Mouse (Mus musculus) G1E-ER4 (cell line): ENCODE data around the gene Pnpla6. TPM values are rescaled to one million over a fixed set of nuclear protein-coding genes. Genes with fewer than 3 reads are reported as not detected.

Experiments used
- GATA1 ChIP-seq: IDR thresholded peaks from one replicate; pipeline ENCODE4 v1.8.0; 2012; ENCODE audit warnings: low read length, inconsistent platforms
- polyA plus RNA-seq: library from polyadenylated mRNA; stranded (reverse); fragments of >175 nt; gene quantifications from 2 replicates; pipeline ENCODE4 v1.2.3, GENCODE M21; 2012

The Pnpla6 gene
- polyA plus RNA-seq, 1 experiment = 24.6 TPM

GRCm38 (mm10) chr8:3536053-3536841 is 21.1 kb downstream of the Pnpla6 start:
- no peak for TF ChIP-seq GATA1

DNA sequence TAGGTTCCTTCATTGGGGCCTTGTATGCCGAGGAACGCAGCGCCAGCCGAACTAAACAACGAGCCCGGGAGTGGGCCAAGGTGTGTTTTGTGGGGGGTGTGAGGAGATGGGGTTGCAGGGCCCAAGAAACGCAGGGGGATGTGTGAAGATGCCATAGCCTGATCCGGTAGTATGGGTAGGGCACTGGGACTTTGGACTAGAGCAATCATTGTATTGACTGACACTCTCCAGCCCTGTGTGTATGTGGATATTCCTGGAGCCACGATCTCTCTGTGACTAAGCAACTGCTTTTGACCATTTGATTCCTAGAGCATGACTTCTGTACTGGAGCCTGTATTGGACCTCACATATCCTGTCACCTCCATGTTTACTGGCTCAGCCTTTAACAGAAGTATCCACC is 21.8 kb downstream of the Pnpla6 start:
- TF ChIP-seq GATA1 = no peak

DNA sequence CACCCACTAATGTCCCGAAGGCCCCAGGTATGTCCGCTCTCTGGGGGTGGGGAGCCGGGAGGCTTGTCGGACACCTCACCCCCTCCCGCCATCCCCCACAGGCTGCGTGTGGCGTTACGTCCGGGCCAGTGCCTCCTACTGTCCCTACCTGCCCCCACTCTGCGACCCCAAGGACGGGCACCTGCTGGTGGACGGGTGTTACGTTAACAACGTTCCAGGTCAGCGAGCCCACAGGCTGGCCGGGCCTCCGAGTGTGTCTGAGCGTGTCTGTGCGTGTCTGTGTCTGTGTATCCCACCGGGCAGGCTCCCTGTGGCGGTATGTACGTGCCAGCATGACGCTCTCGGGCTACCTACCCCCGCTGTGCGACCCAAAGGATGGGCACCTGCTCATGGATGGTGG is 22.5 kb downstream of the Pnpla6 start:
- no peak for TF ChIP-seq GATA1

DNA sequence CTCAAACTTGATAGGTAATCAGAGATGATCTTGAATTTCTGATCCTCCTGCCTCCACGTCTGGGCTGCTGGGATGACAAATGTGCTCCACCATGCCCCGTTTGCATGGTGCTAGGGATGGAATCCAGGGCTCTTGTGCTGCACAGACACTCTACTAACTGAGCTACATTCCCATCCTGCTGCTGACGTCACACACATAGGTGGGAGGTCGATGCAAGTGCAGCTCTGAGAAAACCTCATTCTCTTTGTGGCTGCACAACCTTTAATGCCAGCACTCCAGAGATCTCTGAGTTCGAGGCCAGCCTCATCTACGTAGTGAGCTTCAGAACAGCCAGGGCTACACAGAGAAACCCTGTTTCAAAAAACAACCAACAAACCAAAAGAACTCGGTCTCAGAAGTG is 24.0 kb downstream of the Pnpla6 start:
- TF ChIP-seq GATA1 = no peak

DNA sequence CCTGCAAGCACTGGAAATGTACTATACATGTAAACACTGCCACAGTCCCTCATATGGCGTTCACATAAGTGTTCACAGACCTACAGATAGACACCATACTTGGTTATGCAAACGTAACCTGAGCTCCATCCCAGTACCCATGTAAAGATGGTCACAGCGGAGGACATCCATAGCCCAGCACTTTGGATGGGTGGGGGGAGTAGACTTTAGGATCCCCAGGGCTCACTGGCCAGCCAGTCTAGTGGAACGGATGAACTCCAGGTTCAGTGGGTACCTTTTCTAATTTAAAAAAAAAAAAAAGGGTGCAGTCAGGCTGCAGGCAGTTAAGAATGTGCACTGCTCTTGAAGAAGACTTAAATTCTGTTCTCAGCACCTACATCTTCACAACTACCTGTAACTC is 24.9 kb downstream of the Pnpla6 start:
- no peak for TF ChIP-seq GATA1

- no peak for TF ChIP-seq GATA1
Observed at GRCm38 (mm10) chr8:3546511-3546910, 31.3 kb downstream of the Pnpla6 start.

GRCm38 (mm10) chr8:3552240-3552639 is 37.1 kb downstream of the Pnpla6 start:
- no peak for TF ChIP-seq GATA1

GRCm38 (mm10) chr8:3556114-3556513 is 40.9 kb downstream of the Pnpla6 start:
- no peak for TF ChIP-seq GATA1

DNA sequence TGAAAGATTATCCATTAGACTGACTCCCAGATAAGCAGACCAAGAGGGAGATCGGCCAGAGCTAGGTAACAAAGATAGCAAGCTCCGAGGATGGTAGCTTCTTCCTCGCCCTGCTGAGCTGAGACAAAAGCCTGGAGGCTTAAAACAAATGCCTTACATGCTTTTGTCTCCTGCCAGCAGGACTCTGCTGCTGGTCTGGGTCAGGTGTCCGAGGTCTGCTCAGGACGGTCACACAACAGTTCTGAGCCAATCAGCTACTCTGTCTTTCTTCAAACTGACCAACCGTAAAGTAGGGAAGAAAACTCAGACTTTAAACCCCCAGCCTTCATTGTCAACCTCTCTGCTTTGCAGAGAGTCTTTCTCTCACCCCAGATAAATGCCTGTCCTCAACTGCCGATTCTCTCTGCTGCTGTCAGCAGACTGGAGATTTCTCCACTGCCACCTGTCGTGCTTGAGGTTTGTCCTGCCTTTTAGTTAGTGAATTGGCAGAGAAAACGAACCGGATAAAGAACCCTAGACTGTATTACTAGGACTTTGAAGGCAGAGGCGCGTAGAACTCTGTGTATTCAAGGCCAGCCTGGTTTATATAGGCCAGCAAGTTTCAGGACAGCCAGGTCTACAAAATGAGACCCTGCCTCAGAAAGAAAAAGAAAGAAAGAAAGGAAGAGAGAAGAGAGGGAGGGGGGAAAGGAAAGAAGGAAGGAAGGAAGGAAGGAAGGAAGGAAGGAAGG is 52.6 kb downstream of the Pnpla6 start, which contains the start of gene C330021F23Rik:
Gene C330021F23Rik (plus strand): TSS at position 350 of the 731 bp plus-strand sequence.
- TF ChIP-seq GATA1 = no peak

- no peak for TF ChIP-seq GATA1
Observed at GRCm38 (mm10) chr8:3568378-3568777, 53.2 kb downstream of the Pnpla6 start.

GRCm38 (mm10) chr8:3569784-3570183 is 54.6 kb downstream of the Pnpla6 start:
- TF ChIP-seq GATA1 = no peak

DNA sequence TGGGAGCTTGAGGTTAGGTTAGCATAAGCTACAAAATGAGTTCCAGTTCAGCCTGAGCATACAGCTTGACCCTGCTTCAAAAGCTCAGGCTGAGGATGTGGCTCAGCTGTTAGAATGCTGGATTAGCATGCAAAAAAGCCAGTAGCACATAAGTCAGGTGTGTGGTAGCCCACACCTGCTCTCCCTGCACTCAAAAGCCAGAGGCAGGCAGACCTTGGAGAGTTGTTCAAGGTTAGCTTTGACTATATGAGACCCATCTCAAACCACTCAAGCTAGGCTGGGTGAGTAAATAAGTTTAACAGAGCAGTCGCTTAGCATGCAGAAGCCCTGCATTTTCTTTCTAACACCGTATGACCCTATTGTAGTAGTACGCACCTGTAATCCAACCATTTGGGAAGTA is 59.4 kb downstream of the Pnpla6 start:
- TF ChIP-seq GATA1 = no peak

- no peak for TF ChIP-seq GATA1
Observed at GRCm38 (mm10) chr8:3576211-3576960, 61.2 kb downstream of the Pnpla6 start.

- no peak for TF ChIP-seq GATA1
Observed at GRCm38 (mm10) chr8:3579390-3580364, 64.5 kb downstream of the Pnpla6 start.

- TF ChIP-seq GATA1 = no peak
Observed at GRCm38 (mm10) chr8:3586452-3586851, 71.3 kb downstream of the Pnpla6 start.

DNA sequence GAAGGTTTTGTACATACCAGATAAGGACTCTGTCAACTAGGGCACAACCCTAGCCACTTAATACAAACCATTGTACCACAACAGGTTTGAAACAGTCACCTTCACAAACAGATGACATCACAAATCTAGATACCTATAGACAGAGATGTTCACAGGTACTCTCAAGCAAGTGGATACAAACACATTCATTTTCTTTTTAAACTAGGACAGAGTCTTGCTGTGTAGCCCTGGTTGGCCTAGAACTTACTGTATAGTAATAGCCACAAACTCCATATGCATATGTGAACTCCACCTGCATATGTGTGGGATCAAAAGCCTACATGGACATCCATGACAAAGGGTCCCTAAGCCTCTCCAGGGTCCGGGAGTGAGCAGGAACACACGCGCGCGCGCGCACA is 71.8 kb downstream of the Pnpla6 start, which contains the start of gene Camsap3:
Gene Camsap3 (plus strand): TSS at position 301 of the 398 bp plus-strand sequence.
- TF ChIP-seq GATA1 = no peak
